Mouse (Mus musculus) kidney, postnatal 0 days (tissue): ENCODE results near the gene Gm10160. TPM values are rescaled to one million over a fixed set of nuclear protein-coding genes. Genes with fewer than 3 reads are reported as not detected.

Experiments
- ATAC-seq: fragments of 200-750 bp; cut with Nextera tagmentation; replicated peaks from 2 replicates; pipeline ENCODE4 v1.8.0; 2017; ENCODE audit warnings: low read depth, moderate number of reproducible peaks, moderate TSS enrichment, moderate library complexity; ENCODE audit not compliant: low FRiP score
- DNase-seq: peaks from one replicate; pipeline ENCODE4 v3.0.0-alpha.2; 2016; ENCODE audit warnings: low spot score
- H3K27ac ChIP-seq: fragments of 300-500 bp; sonication (generic); 2 replicates; pipeline ENCODE4 v1.5.1; 2014; ENCODE audit warnings: mild to moderate bottlenecking
- H3K27me3 ChIP-seq: fragments of 300-500 bp; sonication (generic); 2 replicates; pipeline ENCODE4 v1.6.1; 2014; ENCODE audit warnings: low read length, mixed read lengths; ENCODE audit not compliant: insufficient read depth
- H3K36me3 ChIP-seq: fragments of 300-500 bp; sonication (generic); 2 replicates; pipeline ENCODE4 v1.6.1; 2014; ENCODE audit warnings: low read length, mixed read lengths; ENCODE audit not compliant: insufficient read depth
- H3K4me1 ChIP-seq: fragments of 300-500 bp; sonication (generic); replicated peaks from 2 replicates; pipeline ENCODE4 v1.6.1; 2014; ENCODE audit warnings: antibody characterized with exemption, low read length, mixed read lengths; ENCODE audit not compliant: insufficient read depth
- H3K4me2 ChIP-seq: fragments of 300-500 bp; sonication (generic); 2 replicates; pipeline ENCODE4 v1.6.1; 2014; ENCODE audit warnings: mild to moderate bottlenecking, low read length, moderate library complexity, mixed read lengths
- H3K4me3 ChIP-seq: fragments of 300-500 bp; sonication (generic); replicated peaks from 2 replicates; pipeline ENCODE4 v1.5.1; 2014; ENCODE audit warnings: low read depth, low read length
- H3K9ac ChIP-seq: fragments of 300-500 bp; sonication (generic); 2 replicates; pipeline ENCODE4 v1.6.1; 2014; ENCODE audit warnings: low read depth, low read length
- H3K9me3 ChIP-seq: fragments of 300-500 bp; sonication (generic); replicated peaks from 2 replicates; pipeline ENCODE4 v1.6.1; 2016; ENCODE audit warnings: low read length, inconsistent platforms, mixed read lengths
- CTCF ChIP-seq: IDR thresholded peaks from 2 replicates; pipeline ENCODE4 v1.5.1; 2016; ENCODE audit warnings: antibody characterized with exemption, low read depth, mild to moderate bottlenecking, moderate library complexity
- whole genome bisulfite sequencing: fragments of 180-500 bp; shearing (Covaris S2); extraction: QIAGEN DNeasy Blood & Tissue Kit; methylation state at CpG from one replicate; pipeline ENCODE4 v1.1.7; 2014; 5-methylcytosine and 5-hydroxymethylcytosine counted together
- polyA plus RNA-seq: library from polyadenylated mRNA; unstranded; fragments of >200 nt; fragmentation: Nextera tagmentation; extraction: Ambion mirVana; gene quantifications from 2 replicates; pipeline ENCODE4 v1.2.1, GENCODE M21; 2015

The Gm10160 gene
- polyA plus RNA-seq, 1 experiment from 2014 or later, result not detected

GRCm38 (mm10) chr7:81835430-81835829 is 20.2 kb downstream of the Gm10160 start:
- ATAC-seq (no peak), DNase-seq (no peak)
- H3K9me3 ChIP-seq, result no peaks in the 10 kb centered on the region
- H3K36me3 ChIP-seq, result no peaks in the 10 kb centered on the region
- H3K27me3 ChIP-seq, result no peaks in the 10 kb centered on the region
- H3K27ac ChIP-seq, result no peak overlapping the region
- no peaks in the 10 kb centered on the region for H3K4me1 ChIP-seq
- no peak overlapping the region for H3K4me3 ChIP-seq
- no peak overlapping the region for H3K4me2 ChIP-seq
- no peak for TF ChIP-seq CTCF
- H3K9ac ChIP-seq, result no peak overlapping the region
- 90% methylated on average over 5 of the region's 5 CpGs for WGBS

DNA sequence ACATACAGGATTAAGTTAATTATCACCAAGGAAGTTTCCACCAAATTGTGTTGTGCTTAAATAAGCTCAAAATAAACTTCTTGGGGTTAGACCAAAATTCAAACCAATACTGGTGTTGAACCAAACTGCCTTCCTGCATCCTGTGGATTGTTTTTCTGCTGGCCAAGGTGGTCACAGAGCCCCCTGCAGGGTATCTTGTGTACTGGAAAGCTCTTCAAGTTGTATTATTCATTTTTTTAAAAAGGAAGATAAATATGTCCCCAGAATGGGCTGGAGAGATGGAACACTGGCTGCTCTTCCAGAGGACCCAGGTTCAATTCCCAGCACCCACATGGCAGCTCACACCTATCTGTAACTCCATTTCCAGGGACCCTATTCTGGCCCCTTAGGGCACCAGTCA is 20.7 kb downstream of the Gm10160 start:
- Histone ChIP-seq H3K4me1 (no peaks in the 10 kb centered on the region), H3K27me3 (no peaks in the 10 kb centered on the region), H3K4me2 (no peak overlapping the region), H3K36me3 (no peaks in the 10 kb centered on the region), H3K4me3 (no peak overlapping the region), H3K27ac (no peak overlapping the region), H3K9ac (no peak overlapping the region), H3K9me3 (no peaks in the 10 kb centered on the region)
- DNase-seq (no peak), ATAC-seq (no peak)
- 0 out of 2 replicates have a peak, but pooled peaks have one; percentile 37 for TF ChIP-seq CTCF

DNA sequence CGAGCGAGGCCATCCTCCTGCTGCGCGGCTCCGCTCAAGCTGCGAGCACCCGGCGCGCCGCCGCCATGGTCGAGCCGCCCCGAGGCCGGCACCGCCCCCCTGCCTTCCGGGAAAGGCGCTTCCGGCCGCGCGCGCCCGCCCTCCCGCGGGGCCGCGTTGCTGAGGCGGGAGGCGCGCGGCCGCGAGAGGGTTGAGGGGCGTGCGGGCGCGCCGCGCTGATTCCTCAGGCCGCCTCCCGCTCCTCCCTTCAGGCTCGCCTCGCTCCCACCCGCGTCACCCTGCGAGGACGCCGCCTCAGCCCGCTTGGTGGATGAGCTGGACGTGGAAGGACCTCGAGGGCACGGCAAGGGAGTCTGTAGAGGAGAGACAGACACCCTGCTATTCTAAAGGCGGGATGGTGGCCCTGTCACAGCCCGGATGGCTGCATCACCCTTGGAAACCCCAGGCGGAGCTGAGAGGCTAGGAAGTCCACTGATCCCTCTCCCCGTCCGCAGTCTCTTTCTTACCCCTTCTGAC is 26.2 kb downstream of the Gm10160 start, which contains the start of gene Btbd1:
Btbd1 (minus strand) TSS at position 53 of the 516 bp plus-strand sequence.
- ATAC-seq (peak; percentile 94), DNase-seq (peak; percentile 94)
- H3K4me2 ChIP-seq, result peak within 1 kb of the TSS; percentile 86
- no peaks in the 10 kb centered on the region for H3K9me3 ChIP-seq
- WGBS, result under 1% methylated on average over 56 of the region's 58 CpGs
- H3K4me1 ChIP-seq, result peaks cover 23% of the 10 kb centered on the region
- no peak for TF ChIP-seq CTCF
- peak within 1 kb of the TSS; percentile 85 for H3K4me3 ChIP-seq
- H3K27me3 ChIP-seq, result no peaks in the 10 kb centered on the region
- peak within 1 kb of the TSS; percentile 89 for H3K9ac ChIP-seq
- peak within 1 kb of the TSS; percentile 94 for H3K27ac ChIP-seq
- no peaks in the 10 kb centered on the region for H3K36me3 ChIP-seq

DNA sequence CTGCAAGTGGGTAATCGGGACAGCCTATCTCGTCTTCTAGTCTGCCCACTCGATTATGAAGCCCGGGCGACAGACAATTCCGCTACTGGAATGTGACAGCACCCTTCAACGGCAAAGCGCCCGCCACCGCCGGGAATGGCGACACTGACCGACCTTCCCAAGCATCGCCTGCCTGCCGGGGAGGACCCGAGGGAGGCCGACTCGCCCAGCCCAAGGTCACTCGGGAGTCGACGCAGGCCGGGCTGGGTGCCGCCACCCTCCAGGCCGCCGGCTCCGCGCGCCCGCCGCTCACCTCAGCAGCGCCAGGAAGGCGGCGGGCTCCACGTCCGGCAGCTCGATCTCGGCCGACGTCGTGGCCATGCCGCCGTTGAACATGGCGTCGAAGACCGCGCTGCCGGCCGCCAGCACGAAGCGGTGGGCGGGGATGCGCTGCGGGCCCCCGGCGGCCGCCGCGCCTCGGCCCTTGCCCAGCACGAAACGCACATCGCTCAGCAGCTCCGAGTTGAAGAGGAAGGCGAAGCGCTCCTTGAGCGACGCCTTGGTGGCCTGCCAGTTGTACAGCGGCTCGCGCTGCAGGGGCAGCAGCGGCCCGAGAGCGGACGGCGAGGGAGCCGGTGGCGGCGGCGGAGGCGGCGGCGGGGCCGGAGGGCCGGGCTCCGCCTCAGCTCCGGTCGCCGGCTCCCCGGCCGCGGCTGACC is 26.8 kb downstream of the Gm10160 start:
- ATAC-seq (peak; percentile 67), DNase-seq (peak; percentile 44)
- Histone ChIP-seq H3K4me1 (peaks cover 23% of the 10 kb centered on the region), H3K36me3 (no peaks in the 10 kb centered on the region), H3K4me2 (peak overlapping the region; percentile 86), H3K27ac (peak overlapping the region; percentile 94), H3K9ac (peak overlapping the region; percentile 89), H3K27me3 (no peaks in the 10 kb centered on the region), H3K9me3 (no peaks in the 10 kb centered on the region), H3K4me3 (peak overlapping the region; percentile 85)
- no peak for TF ChIP-seq CTCF
- WGBS, result under 1% methylated on average over 79 of the region's 91 CpGs

- TF ChIP-seq CTCF, result no peak
- WGBS, result 20% methylated on average over 17 of the region's 17 CpGs
- DNase-seq (no peak), ATAC-seq (no peak)
- H3K4me2 ChIP-seq, result peak overlapping the region; percentile 86
- H3K4me1 ChIP-seq, result peaks cover 23% of the 10 kb centered on the region
- no peaks in the 10 kb centered on the region for H3K36me3 ChIP-seq
- no peaks in the 10 kb centered on the region for H3K9me3 ChIP-seq
- H3K27me3 ChIP-seq, result no peaks in the 10 kb centered on the region
- H3K4me3 ChIP-seq, result peak overlapping the region; percentile 85
- peak overlapping the region; percentile 94 for H3K27ac ChIP-seq
- peak overlapping the region; percentile 89 for H3K9ac ChIP-seq
Measured at GRCm38 (mm10) chr7:81827806-81828667, 27.6 kb downstream of the Gm10160 start.

GRCm38 (mm10) chr7:81825381-81825780 is 30.2 kb downstream of the Gm10160 start:
- no peak overlapping the region for H3K27ac ChIP-seq
- H3K9ac ChIP-seq, result no peak overlapping the region
- WGBS, result 43% methylated on average over 3 of the region's 3 CpGs
- ATAC-seq (no peak), DNase-seq (no peak)
- H3K4me2 ChIP-seq, result peak overlapping the region; percentile 14; the same call in 1 of the 2 replicates
- no peak overlapping the region for H3K4me3 ChIP-seq
- no peak for TF ChIP-seq CTCF
- H3K9me3 ChIP-seq, result no peaks in the 10 kb centered on the region
- peaks cover 23% of the 10 kb centered on the region for H3K4me1 ChIP-seq
- H3K27me3 ChIP-seq, result no peaks in the 10 kb centered on the region
- H3K36me3 ChIP-seq, result no peaks in the 10 kb centered on the region
